Mouse (Mus musculus) spleen, adult 2 months (tissue): ENCODE measurements around the gene Wdfy1.

Experiments used
- CTCF ChIP-seq: fragments of 200-500 bp; IDR thresholded peaks from 2 replicates; pipeline ENCODE4 v1.5.1; 2011; ENCODE audit warnings: mild to moderate bottlenecking, inconsistent platforms; ENCODE audit not compliant: insufficient read depth, insufficient read length, insufficient replicate concordance; ENCODE audit errors: extremely low read depth
- POLR2A ChIP-seq: fragments of 200-500 bp; IDR thresholded peaks from 2 replicates; pipeline ENCODE4 v1.6.1; 2011; ENCODE audit warnings: low read depth, low read length, inconsistent platforms

GRCm38 (mm10) chr1:79704672-79705071 is 71.3 kb downstream of the Wdfy1 start:
- TF ChIP-seq CTCF: no peak
- TF ChIP-seq POLR2A: no peak
